Mouse (Mus musculus) lung, postnatal 0 days (tissue): ENCODE measurements around the gene Cpne4.

Experiments used
- CTCF ChIP-seq: IDR thresholded peaks from 2 replicates; pipeline ENCODE4 v1.5.1; 2016; ENCODE audit warnings: antibody characterized with exemption, mild to moderate bottlenecking
- EP300 ChIP-seq: IDR thresholded peaks from 2 replicates; pipeline ENCODE4 v1.6.1; 2016; ENCODE audit warnings: antibody characterized with exemption, mild to moderate bottlenecking, control low read depth

DNA sequence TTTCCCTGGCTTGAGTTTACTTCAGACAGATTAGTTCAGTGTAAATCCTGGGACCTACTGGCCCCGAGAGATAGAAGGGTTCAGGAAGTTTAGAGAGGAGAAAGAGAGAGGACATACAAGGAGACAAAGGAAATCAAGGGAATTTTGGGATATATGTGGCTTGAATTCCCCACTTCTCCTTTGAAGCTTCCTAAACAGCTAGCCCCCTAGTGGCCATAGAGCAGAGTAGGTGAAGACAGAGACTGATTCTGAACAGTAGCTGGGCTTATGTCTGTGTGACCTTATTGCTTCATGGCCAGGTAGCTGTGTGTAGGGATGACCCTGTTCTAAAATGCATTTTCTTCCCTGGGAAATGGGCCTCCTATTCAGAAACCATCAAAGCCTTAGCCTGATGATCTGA lies 129.6 kb downstream of the Cpne4 start:
- TF ChIP-seq CTCF (peak; percentile 78), EP300 (no peak)
